Mouse (Mus musculus): ENCODE measurements around the gene Dis3l. TPM values are rescaled to one million over a fixed set of nuclear protein-coding genes. Genes with fewer than 3 reads are reported as not detected.

Dis3l gene
- 10 to 100 TPM; 19.8 to 21.5 TPM for total RNA-seq (2023)

GRCm38 (mm10) chr9:64341254-64341566, at the start of gene Dis3l:
Gene Dis3l, minus strand, starts transcription at chr9:64341288.

DNA sequence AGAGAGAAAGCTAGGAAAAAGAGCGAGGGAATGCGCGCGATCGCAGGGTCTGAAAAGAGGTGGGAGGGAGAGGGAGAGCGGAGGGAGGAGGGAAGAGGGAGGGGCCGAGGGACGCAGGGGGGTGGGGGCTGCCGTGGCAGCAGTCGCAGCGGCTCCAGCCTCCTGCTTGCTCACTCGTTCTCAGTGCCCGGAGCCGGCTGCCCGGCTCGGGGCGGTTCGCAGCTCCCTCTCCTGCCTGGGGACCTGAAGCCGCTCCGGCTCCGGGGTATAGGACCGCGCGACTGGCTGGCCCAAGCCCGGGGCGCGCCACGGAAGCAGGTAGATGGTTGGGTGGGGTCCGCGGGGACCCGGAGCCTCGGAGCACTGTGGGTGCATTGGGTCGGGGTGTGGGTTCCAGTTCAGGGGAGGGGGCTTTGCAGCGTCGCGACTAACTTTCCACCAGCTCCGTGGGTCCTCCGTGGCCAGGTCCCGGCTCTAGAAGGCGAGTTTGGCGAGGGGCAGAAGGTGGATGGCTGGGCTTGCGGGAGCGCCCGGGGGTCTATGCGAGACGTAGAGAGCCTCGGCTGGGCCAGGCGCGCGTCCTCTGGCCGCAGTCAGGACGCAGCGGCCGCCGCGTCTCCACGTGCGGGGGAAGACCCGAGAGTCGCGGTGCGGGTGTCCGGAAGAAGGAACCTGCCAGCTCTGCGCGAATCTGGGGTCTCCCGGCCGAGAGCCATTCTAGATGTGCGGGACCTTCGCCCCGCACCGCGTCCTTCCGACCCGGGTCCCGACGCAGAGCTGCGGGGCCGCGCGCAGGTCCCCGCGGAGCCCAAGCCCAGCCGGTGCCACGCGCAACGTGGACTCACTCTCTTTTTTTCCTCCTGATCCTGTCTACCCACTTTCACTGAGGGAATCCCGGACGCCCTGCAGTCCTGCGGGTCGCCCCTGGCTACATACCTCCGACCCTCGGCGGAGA, 44.7 kb upstream of the Dis3l start, which contains the start of gene Megf11:
Megf11 (plus strand) TSS at position 116 of the 955 bp plus-strand sequence.

GRCm38 (mm10) chr9:64281105-64281780, 59.8 kb downstream of the Dis3l start, which contains the start of gene Tipin:
Gene Tipin, plus strand, starts transcription at chr9:64281581.

Other genes with a start within 250 kb of the Dis3l start
- gene Lctl, start 224.1 kb downstream of the Dis3l start, total RNA-seq (2023), result not detected
- 1 to 10 TPM; 1.0 to 2.8 TPM for gene Zwilch, start 168.2 kb downstream of the Dis3l start, total RNA-seq (2023)
- gene Rpl4, start 167.9 kb downstream of the Dis3l start, total RNA-seq (2023), result 1,000 to 10,000 TPM; 1,059 to 1,121 TPM
- gene Snapc5, start 162.0 kb downstream of the Dis3l start, total RNA-seq (2023), result 10 to 100 TPM; 30.2 to 33.2 TPM
- gene Uchl4, start 106.1 kb downstream of the Dis3l start, total RNA-seq (2023), result 1 to 10 TPM in 1 of 2 experiments, under 1 TPM in 1; 0.85 to 1.1 TPM
- 100 to 1,000 TPM; 128 to 144 TPM for gene Map2k1, start 87.7 kb downstream of the Dis3l start, total RNA-seq (2023)
- gene Tipin, start 59.7 kb downstream of the Dis3l start, total RNA-seq (2023), result 1 to 10 TPM; 7.6 to 9.4 TPM
- not detected for gene Megf11, start 44.3 kb upstream of the Dis3l start, total RNA-seq (2023)